Mouse (Mus musculus) midbrain, embryonic 15.5 days (tissue): Measurements from ENCODE around the gene Snai3. TPM values are rescaled to one million over a fixed set of nuclear protein-coding genes. Genes with fewer than 3 reads are reported as not detected.

Experiments
- ATAC-seq: fragments of 200-750 bp; cut with Nextera tagmentation; replicated peaks from 2 replicates; pipeline ENCODE4 v1.8.0; 2017; ENCODE audit warnings: moderate TSS enrichment
- H3K27ac ChIP-seq: fragments of 300-500 bp; sonication (generic); 2 replicates; pipeline ENCODE4 v1.5.1; 2015; ENCODE audit warnings: mild to moderate bottlenecking, inconsistent platforms
- H3K27me3 ChIP-seq: fragments of 300-500 bp; sonication (generic); replicated peaks from 2 replicates; pipeline ENCODE4 v1.6.1; 2015; ENCODE audit warnings: inconsistent platforms
- H3K36me3 ChIP-seq: fragments of 300-500 bp; sonication (generic); replicated peaks from 2 replicates; pipeline ENCODE4 v1.6.1; 2015; ENCODE audit warnings: inconsistent platforms
- H3K4me1 ChIP-seq: fragments of 300-500 bp; sonication (generic); 2 replicates; pipeline ENCODE4 v1.6.1; 2015; ENCODE audit warnings: inconsistent platforms
- H3K4me2 ChIP-seq: fragments of 300-500 bp; sonication (generic); 2 replicates; pipeline ENCODE4 v1.6.1; 2015; ENCODE audit warnings: inconsistent platforms, mild to moderate bottlenecking, moderate library complexity
- H3K4me3 ChIP-seq: fragments of 300-500 bp; sonication (generic); 2 replicates; pipeline ENCODE4 v1.5.1; 2015; ENCODE audit warnings: mild to moderate bottlenecking, inconsistent platforms
- H3K9ac ChIP-seq: fragments of 300-500 bp; sonication (generic); 2 replicates; pipeline ENCODE4 v1.6.1; 2015; ENCODE audit warnings: mild to moderate bottlenecking, inconsistent platforms
- H3K9me3 ChIP-seq: fragments of 300-500 bp; sonication (generic); 2 replicates; pipeline ENCODE4 v1.6.1; 2016; ENCODE audit warnings: inconsistent platforms
- WGBS: fragments of 180-500 bp; shearing (Covaris S2); methylation state at CpG from one replicate; pipeline ENCODE4 v1.1.7; 2015; ENCODE audit warnings: mixed read lengths; 5-methylcytosine and 5-hydroxymethylcytosine counted together
- polyA plus RNA-seq: library from polyadenylated mRNA; unstranded; fragments of >200 nt; fragmentation: Nextera tagmentation; extraction: Ambion mirVana; gene quantifications from 2 replicates; pipeline ENCODE4 v1.2.1, GENCODE M21; 2015

Gene Snai3
- polyA plus RNA-seq, 1 experiment from 2014 or later, result not detected

GRCm38 (mm10) chr8:122435375-122435774 lies 25.2 kb downstream of the Snai3 start:
- no peak for ATAC-seq
- peaks cover 26% of the 10 kb centered on the region for H3K36me3 ChIP-seq
- H3K4me3 ChIP-seq, result no peak overlapping the region
- no peak overlapping the region for H3K4me2 ChIP-seq
- H3K9ac ChIP-seq, result no peak overlapping the region
- no peaks in the 10 kb centered on the region for H3K27me3 ChIP-seq
- H3K27ac ChIP-seq, result no peak overlapping the region
- H3K4me1 ChIP-seq, result peaks cover 13% of the 10 kb centered on the region
- WGBS, result 92% methylated on average over 6 of the region's 6 CpGs
- H3K9me3 ChIP-seq, result no peaks in the 10 kb centered on the region

DNA sequence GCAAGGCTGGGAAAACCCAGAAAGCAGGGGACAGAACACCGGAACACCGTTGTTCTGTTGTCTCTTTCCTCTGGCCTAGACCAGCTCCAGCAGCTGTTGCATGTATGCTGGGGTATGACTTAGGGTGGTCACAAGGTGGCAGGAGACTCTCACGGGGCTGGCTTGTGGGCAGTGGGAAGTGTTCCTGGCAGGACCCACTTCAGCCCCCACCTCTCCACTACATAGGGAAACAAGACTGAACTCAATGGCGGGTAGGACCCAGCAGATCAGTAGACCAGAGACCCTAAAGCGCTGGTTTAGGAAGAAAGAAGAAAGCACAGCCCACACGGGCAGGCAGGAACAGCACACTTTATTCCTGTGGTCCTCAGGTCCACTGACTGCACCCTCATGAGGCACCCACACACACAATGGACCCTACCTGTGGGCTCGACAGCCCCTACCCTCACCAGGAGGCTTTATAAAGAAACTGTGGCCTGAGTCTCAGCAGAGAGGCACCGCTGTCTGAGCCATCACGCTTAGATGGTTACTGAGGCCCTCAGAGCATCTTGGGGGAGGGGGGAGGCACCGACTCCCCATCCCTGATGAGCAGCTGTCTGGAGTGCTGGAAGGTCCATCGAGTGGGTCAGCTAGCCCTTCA lies 27.1 kb downstream of the Snai3 start:
- Histone ChIP-seq H3K36me3 (peaks cover 26% of the 10 kb centered on the region), H3K9ac (no peak overlapping the region), H3K4me1 (peaks cover 13% of the 10 kb centered on the region), H3K4me3 (no peak overlapping the region), H3K27ac (no peak overlapping the region), H3K27me3 (no peaks in the 10 kb centered on the region), H3K9me3 (no peaks in the 10 kb centered on the region), H3K4me2 (no peak overlapping the region)
- peak; percentile 25; the same call in 1 of the 2 replicates for ATAC-seq
- 70% methylated on average over 11 of the region's 11 CpGs for WGBS

DNA sequence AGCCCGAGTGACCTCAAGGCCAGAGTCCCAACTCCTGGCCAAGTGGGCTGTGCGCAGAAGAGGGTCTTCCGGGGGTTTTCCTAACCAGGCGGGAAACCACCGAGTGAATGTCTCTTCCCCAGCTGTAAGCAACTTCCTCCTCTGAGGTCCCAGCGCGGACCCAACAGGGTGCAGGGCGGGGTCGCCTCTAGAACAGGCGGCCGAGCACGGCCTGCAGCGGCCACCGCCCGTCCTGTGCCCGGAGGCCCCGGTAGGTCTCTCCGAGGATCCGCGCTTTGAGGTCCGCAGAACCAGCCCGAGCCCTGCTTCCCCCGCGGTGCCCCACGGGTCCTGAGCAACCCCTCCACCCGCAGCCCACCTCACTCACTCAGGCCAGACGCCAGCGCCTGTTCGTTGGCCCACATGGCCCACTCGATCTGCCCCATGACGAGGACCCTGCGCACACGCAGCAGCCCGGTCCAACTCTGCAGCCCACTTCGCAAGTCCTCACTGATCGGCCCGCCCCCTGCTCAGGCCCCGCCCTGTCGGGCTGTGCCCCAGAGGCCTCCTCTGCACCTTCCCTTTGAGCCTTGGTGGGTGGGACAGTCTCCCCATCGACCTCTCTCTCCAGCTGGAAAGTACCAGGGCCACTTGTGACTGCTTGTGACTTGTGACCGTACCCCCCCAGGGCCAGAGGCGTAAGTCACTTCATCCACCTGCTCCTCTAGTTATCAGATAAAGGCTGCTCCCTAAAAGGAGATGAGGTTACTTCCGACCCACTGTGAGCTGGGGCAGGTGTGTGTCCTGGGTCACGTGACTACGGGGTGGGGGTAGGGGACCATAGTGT lies 27.9 kb downstream of the Snai3 start, which contains the start of gene Cyba:
Cyba (minus strand) TSS at position 488 of the 826 bp plus-strand sequence.
- Histone ChIP-seq H3K9me3 (no peaks in the 10 kb centered on the region), H3K4me2 (peak within 1 kb of the TSS; percentile 50), H3K4me1 (peaks cover 13% of the 10 kb centered on the region), H3K27me3 (no peaks in the 10 kb centered on the region), H3K9ac (peak within 1 kb of the TSS; percentile 23; the same call in 1 of the 2 replicates), H3K36me3 (peaks cover 21% of the 10 kb centered on the region), H3K27ac (no peak within 1 kb of the TSS), H3K4me3 (peak within 1 kb of the TSS; percentile 25)
- peak; percentile 65 for ATAC-seq
- 6% methylated on average over 45 of the region's 45 CpGs for WGBS

GRCm38 (mm10) chr8:122431694-122432442 lies 28.7 kb downstream of the Snai3 start:
- ATAC-seq, result no peak
- no peak overlapping the region for H3K27ac ChIP-seq
- peak overlapping the region; percentile 23; the same call in 1 of the 2 replicates for H3K9ac ChIP-seq
- peaks cover 13% of the 10 kb centered on the region for H3K4me1 ChIP-seq
- peak overlapping the region; percentile 50 for H3K4me2 ChIP-seq
- WGBS, result 35% methylated on average over 18 of the region's 18 CpGs
- H3K4me3 ChIP-seq, result peak overlapping the region; percentile 25
- peaks cover 14% of the 10 kb centered on the region for H3K36me3 ChIP-seq
- no peaks in the 10 kb centered on the region for H3K9me3 ChIP-seq
- H3K27me3 ChIP-seq, result no peaks in the 10 kb centered on the region

- H3K4me2 ChIP-seq, result no peak overlapping the region
- no peaks in the 10 kb centered on the region for H3K27me3 ChIP-seq
- H3K9ac ChIP-seq, result no peak overlapping the region
- H3K36me3 ChIP-seq, result peaks cover 10% of the 10 kb centered on the region
- H3K27ac ChIP-seq, result no peak overlapping the region
- H3K9me3 ChIP-seq, result no peaks in the 10 kb centered on the region
- no peak for ATAC-seq
- 81% methylated on average over 3 of the region's 3 CpGs for WGBS
- no peak overlapping the region for H3K4me3 ChIP-seq
- peaks cover 13% of the 10 kb centered on the region for H3K4me1 ChIP-seq
Measured at GRCm38 (mm10) chr8:122430646-122431045, 29.9 kb downstream of the Snai3 start.

DNA sequence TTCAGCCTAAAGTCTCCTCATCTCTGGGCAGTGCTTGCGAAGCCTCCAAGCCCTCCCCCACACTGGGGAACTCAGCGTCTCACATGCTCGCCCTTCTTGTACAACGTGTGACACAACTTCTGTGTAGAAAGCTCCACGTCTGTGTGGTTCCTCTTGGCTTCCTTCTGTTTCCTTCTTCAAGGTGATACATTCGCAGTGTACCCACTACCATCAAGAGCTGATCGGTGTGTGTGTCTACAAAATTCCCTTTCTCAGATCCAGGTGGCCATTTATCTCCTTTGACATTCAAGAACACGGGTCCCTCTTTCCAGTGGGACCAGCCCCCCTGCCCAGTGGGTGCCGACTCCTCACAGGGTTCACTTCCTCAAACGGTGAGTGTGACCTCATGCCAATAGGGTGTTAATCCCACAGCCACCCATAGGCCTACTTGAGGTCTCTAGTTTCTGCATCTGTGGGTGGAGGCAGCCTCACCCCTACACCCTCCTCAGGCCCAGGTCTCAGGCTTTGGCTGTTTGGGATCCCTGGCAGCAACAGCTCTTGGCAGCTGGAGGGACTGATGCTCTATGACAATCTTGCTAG lies 30.4 kb downstream of the Snai3 start:
- WGBS, result 86% methylated on average over 10 of the region's 10 CpGs
- Histone ChIP-seq H3K4me2 (no peak overlapping the region), H3K36me3 (peaks cover 5% of the 10 kb centered on the region; the same call in 1 of the 2 replicates), H3K27ac (no peak overlapping the region), H3K9me3 (no peaks in the 10 kb centered on the region), H3K4me3 (no peak overlapping the region), H3K9ac (no peak overlapping the region), H3K27me3 (no peaks in the 10 kb centered on the region), H3K4me1 (peaks cover 13% of the 10 kb centered on the region)
- ATAC-seq, result no peak

DNA sequence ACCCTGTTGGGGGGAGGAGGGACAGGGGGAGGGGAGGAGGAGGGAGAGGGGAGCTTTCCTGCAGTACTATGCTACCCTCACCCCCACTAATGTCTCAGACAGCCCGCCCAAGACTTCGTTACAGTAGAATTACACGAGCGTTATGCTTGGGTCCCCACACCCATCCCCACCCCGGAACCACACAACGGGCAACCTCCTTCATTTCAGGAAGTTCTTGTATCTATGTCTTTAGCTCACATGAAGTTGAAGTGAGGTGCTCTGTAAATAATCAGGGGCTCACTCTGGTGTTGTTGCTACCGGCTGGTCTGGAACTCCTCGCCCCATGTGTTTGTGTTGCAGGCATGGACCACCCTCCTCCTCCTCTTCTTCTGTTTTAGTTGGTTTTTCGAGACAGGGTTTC lies 32.4 kb downstream of the Snai3 start:
- Histone ChIP-seq H3K4me3 (no peak overlapping the region), H3K27ac (no peak overlapping the region), H3K9me3 (no peaks in the 10 kb centered on the region), H3K4me1 (peaks cover 13% of the 10 kb centered on the region), H3K27me3 (no peaks in the 10 kb centered on the region), H3K9ac (no peak overlapping the region), H3K36me3 (no peaks in the 10 kb centered on the region), H3K4me2 (no peak overlapping the region)
- no peak for ATAC-seq
- WGBS, result 91% methylated on average over 9 of the region's 9 CpGs

DNA sequence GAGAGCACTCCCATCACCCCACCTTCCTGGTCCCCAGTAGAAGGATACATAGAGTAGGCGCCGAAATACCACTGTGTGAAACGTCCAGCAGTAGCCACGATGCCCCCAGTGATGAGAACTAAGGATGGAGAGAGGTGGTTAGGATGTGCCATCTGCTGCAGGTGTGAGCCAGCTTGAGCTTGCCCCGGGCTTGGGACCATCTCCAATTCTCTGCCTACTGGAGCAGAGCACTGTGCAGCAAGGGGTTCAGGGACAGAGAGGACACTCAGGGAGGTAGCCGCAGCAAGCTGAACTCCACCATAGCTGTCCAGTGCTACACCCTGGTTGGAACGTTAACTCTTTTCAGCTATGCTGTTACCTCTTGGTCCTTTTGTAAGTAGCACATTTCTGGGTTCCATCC lies 32.9 kb downstream of the Snai3 start:
- no peaks in the 10 kb centered on the region for H3K9me3 ChIP-seq

DNA sequence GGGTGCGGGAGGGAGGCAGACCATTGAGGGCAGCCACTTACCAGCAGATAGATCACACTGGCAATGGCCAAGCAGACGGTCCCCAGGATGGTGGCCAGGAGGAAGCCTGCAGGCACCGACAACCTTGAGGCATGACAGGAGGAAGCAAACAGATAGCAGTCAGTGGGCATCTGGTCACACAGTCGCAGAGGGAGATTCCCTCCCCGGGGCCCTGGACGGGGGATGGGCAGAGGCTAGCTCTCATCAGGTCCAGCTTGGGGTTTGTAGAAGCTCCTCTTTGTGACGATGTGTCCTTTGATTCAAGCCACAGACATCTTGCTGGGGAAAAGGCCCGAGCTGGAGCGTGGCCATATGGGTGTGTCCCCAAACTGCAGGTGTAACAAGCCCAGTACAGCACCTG lies 34.4 kb downstream of the Snai3 start:
- no peak for ATAC-seq
- Histone ChIP-seq H3K9ac (no peak overlapping the region), H3K27me3 (no peaks in the 10 kb centered on the region), H3K4me1 (no peaks in the 10 kb centered on the region), H3K27ac (no peak overlapping the region), H3K4me3 (no peak overlapping the region), H3K9me3 (no peaks in the 10 kb centered on the region), H3K4me2 (no peak overlapping the region), H3K36me3 (no peaks in the 10 kb centered on the region)
- 74% methylated on average over 9 of the region's 9 CpGs for WGBS

More for the DNA sequence above, 32.9 kb downstream of the Snai3 start:
- no peak overlapping the region for H3K4me3 ChIP-seq
- H3K9ac ChIP-seq, result no peak overlapping the region
- H3K36me3 ChIP-seq, result no peaks in the 10 kb centered on the region
- H3K27me3 ChIP-seq, result no peaks in the 10 kb centered on the region
- no peak overlapping the region for H3K27ac ChIP-seq
- 93% methylated on average over 7 of the region's 7 CpGs for WGBS
- H3K4me2 ChIP-seq, result no peak overlapping the region
- no peak for ATAC-seq
- H3K4me1 ChIP-seq, result peaks cover 10% of the 10 kb centered on the region

DNA sequence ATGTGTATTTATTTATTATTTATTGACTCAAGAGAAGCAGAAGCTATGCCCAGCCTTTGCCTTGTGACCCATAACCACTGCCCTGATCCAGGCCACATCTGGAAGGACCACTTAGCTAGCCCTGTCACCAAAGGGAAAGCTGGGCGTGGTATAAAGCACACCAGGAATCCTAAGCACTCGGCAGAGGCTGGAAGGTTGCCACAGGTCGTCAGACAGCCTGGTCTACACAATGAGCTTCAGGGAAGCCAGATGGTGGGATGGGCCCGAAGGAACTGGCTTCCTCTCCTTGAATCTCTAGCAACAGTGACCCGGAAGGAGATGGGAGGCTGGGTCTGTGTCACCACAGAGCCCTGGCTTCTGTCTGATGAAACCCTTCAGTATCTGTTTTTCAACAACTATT lies 36.9 kb downstream of the Snai3 start:
- no peak for ATAC-seq
- H3K4me1 ChIP-seq, result no peaks in the 10 kb centered on the region
- 60% methylated on average over 5 of the region's 5 CpGs for WGBS

DNA sequence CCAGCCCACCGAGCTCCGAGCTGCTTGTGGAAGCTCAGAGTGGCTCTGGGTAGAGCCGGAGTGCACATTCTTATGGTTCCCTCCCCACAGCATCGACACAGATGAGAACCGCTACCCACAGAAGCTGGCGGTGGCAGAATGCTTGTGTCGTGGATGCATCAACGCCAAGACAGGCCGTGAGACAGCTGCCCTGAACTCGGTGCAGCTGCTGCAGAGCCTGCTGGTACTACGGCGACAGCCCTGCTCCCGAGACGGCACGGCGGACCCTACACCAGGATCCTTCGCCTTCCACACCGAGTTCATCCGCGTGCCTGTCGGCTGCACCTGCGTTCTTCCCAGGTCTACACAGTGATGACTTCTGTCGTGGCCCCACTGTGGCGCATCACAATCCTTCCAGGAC lies 37.3 kb downstream of the Snai3 start:
- Histone ChIP-seq H3K36me3 (peaks cover 7% of the 10 kb centered on the region; the same call in 1 of the 2 replicates), H3K27me3 (no peaks in the 10 kb centered on the region), H3K4me1 (no peaks in the 10 kb centered on the region), H3K4me3 (no peak overlapping the region), H3K9ac (no peak overlapping the region), H3K9me3 (no peaks in the 10 kb centered on the region), H3K4me2 (no peak overlapping the region), H3K27ac (no peak overlapping the region)
- 86% methylated on average over 24 of the region's 24 CpGs for WGBS
- no peak for ATAC-seq

More for the DNA sequence above, 36.9 kb downstream of the Snai3 start:
- peaks cover 2% of the 10 kb centered on the region; the same call in 1 of the 2 replicates for H3K36me3 ChIP-seq
- H3K27me3 ChIP-seq, result no peaks in the 10 kb centered on the region
- no peak overlapping the region for H3K9ac ChIP-seq
- H3K4me2 ChIP-seq, result no peak overlapping the region
- H3K4me3 ChIP-seq, result no peak overlapping the region
- H3K27ac ChIP-seq, result no peak overlapping the region
- no peaks in the 10 kb centered on the region for H3K9me3 ChIP-seq
